Mouse (Mus musculus) T-helper 2 cell (primary cell): ENCODE data around the gene Pyurf.

Source experiments
- in situ Hi-C: fragments of 300-600 bp; cut with MboI, MseI; formaldehyde crosslinking; loops from one replicate; pipeline ENCODE4 v1.15.1; 2025; ENCODE audit warnings: high pct_unique_total_duplicates

Pyurf gene

DNA sequence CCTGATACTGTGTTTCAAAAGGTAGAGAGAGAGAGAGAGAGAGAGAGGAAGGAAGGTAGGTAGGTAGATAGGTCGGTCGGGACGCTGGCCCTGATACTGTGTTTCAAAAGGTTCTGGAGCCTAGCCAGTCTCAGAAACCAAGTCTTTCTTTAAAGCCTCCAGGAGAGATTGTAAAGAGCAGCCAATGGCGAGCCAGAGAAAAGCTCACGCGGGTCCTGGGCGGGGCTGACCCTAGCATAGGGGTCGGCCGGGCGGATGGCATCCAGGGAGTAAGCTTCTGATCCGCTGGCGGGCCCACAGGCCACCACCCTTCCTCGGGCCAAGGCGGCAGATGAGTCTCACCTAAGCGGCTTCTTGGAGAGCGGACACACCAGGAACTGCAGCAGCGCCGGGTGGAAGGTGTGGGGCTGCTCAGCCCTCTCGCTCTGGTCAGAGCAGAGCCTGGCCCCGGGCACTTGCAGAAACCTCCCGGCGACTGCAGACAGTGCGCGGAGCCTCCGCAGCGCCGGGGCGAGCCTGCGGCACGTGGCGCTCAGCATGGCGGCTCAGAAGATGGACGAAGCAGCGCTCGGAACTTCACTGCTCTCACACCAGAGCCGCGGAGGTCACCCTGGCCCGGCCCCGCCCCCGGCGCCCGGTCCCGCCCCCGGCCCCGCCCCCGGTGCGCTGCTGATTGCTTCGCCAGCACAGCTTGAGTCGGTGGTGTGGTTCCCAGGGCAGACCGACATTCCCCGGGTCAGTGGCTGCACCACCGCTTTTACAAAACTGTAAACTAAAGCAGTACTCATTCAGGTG, at the start of gene Pyurf:
TSS of gene Pyurf (minus strand) at position 612 of the 795 bp plus-strand sequence.
- in situ Hi-C loops: loop anchor here (10.0 kb wide), 1 partner anchor 977 kb away; the partner anchor contains the start of gene Avl9

DNA sequence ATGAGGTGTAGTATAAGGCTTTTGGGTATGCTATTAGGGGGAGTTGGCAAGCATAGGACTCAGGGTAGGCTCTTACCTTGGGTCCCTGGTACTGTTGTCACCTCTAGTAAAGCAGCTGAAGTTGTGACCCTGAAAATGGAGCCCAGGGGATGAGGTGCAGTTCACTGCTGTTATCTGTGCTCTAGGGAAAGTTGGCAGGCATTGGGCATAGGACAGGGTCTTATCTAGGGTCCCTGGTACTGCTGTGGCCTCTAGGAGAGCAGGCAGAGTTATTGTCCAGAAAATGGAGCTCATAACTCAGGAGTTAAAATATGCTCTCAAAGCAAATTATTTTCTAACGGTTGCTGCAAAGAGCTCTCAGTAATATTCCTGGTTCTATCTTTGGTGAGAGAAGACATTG, 29.5 kb upstream of the Pyurf start:
- in situ Hi-C loops: no loop called here

DNA sequence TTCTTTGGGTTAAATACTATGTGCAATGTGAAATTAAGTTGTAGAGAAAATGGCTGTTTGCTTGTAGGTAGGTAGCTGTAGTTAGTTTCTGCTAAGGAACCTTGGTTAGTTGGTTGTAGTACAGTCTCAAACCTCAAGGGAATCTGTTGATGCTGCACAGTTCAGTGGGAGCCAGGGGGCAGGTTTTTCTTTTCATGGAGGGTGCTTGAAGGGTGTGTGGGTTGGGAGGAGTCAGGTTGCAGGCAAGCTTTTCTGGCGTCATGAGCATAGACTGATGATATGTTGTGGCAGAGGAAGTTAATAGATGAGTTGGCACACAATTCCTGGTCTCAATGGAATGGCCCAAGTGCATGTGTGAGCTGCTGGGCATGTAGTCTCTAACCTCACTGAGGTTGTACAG, 19.8 kb upstream of the Pyurf start:
- in situ Hi-C loops: no loop called here

DNA sequence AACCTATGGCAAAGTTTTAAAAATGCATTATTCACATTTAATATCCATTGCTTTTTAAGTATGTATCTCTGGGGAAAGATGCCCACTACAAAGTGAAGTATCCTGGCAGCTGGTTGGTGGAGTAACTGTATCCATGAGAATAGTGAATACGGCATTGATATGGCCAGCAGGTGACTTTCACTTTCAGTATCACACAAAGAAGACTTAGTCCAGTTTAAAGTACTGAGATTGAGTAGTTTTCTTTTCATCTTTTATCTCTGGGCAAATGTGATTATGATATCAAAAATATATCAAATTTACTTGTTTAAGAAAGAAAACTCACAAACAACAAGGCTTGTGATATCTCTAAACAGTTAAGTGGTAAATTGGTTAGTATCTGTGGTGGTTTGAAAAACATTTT, 14.8 kb upstream of the Pyurf start:
- in situ Hi-C loops: loop anchor here (5.0 kb wide), 1 partner anchor 169 kb away; the partner anchor contains the start of gene Ppm1k

DNA sequence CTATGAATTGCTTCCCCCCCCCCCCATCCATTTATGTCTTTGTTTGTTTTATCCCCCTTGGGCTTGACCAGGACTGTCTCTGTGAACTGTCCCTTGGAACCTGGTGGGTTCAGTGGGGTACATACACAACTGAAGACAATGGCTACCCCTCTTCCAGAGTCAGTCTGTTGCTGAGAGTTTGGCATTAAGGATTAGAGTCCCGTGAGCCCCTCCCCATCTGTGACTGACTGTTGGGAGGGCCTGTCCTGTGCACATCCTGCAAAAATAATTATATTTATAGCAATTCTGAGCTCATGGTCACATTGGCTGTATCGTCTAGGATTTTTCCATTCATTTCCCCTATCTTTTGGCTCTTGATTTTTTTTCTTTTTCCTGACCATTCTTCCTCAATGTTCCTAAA, 11.8 kb upstream of the Pyurf start:
- in situ Hi-C loops: no loop called here

DNA sequence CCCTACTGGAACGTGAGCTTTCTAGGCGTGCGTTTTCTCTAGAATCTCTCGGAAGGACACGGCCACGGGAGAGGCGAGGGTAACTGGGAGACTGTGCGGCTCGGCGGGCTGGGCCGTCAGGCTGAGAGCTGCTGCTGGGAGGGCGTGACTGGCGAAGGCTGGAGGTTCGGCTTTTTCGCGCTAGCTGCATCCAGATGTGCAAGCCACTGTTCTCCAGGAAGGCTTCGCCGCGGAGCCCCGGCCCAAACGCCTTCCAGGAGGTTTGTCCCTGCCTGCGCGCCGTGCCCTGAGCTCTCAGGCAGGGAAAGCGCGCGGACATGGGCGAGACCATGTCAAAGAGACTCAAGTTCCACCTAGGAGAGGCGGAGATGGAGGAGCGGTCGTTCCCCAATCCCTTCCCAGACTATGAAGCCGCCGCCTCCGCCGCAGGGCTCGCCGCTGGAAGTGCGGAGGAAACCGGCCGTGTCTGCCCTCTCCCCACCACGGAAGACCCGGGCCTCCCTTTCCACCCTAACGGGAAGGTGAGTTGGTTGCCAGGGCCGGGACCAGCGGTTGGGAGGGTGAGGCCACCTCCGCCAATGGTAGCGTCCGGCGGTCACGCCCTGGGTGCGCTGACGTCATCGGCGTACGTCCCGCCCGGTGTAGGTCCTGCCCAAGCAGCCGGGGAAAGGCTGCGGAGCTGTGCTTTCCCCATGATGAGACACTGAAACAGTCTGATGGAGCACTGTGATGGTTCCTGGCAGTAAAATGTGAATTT, 11.0 kb upstream of the Pyurf start:
- in situ Hi-C loops: no loop called here

DNA sequence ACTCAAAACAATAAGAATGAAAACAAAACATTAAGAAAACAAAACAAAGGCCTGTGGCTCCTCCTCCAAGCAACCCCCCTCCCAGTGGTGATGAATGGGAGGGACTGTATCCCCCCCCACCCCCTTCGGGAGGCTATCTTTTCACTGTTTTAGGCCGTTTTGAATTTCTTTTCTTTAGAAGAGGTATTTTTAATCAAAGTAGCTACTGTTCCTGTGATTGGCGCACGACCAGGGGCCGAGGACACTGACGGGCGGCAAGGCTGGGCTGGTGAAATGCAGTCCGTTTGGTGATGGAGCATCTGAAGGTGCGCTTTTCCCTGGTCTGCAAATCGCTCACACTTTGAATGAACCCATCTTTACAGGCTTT, 10.5 kb upstream of the Pyurf start, which contains the start of gene Lancl2:
TSS of gene Lancl2 (plus strand) at position 165 of the 367 bp plus-strand sequence.
- in situ Hi-C loops: no loop called here

DNA sequence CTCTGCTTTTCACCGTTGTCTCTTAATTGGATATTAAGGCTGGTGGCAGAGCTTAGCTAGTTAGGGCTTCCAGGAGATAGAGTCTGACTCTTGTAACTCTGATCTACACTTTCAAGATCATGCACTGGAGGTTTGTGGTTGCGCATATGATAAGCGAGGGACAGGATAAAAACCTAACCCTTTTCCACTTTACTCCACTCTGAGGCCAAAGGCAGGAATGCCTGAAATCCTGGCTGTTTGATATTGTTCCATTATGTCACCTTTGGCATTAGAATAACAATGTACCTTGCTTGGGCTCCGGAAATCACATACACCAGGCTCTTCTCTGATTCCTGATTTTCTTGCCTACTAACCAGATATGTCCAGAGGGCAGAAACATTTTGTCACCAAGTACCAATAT, 9.8 kb upstream of the Pyurf start:
- in situ Hi-C loops: no loop called here

DNA sequence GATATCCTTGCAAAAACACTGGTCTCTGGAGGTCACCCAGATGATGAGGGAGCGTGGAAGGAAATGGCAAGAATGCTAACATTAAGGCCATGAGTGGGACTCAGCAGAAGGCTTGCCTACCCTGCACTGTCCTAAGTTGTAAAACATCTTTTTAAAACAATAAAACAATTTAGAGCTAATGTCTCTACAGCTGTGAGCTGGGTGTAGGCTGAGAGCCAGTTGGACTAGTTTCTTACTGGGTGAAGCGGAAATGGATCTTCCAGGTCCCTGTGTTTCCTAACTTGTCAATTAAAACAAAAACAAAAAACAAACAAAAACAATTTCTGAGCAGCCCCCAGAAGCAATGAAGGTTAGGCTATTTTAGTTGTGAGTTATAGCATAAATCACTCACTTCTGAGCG, 1.2 kb upstream of the Pyurf start:
- in situ Hi-C loops: loop anchor here (10.0 kb wide), 1 partner anchor 978 kb away; the partner anchor contains the start of gene Avl9

DNA sequence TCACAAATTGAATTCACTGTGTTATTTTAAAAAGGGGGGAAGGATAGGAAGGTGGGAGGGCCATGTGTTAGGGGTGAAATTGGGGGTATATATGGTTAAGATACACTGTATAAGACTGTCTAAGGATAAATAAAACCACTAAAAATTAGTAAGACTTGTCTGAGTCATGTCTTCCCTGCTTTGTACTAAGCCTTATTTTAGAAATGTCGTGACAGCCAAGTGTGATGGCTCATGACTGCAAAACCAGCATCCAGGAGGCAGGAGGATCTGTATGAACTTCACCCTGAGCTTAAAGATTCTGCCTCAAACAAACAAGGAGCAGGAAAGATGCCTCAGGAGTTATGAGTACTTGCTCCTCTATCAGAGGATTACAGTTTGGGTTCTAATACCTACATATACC, 7.7 kb downstream of the Pyurf start:
- in situ Hi-C loops: no loop called here

DNA sequence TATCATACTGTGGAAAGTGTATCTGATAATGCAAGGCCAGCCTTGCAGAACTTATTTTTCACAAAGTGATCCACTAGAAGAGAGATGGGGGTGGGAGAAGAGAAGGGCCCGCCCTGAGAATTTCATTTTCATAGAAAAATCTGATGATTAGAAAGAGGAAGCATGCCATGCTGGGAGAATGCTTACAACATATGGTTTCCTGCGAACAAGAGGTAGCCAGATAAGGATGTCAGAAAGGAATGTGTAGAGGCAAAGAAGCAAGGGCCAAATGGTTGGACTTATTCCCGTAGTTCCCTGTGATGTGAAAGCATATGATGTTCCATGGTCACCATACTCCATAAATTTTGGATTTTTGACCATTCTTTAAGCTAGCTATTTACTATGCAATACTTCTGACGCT, 30.6 kb downstream of the Pyurf start:
- in situ Hi-C loops: loop anchor here (10.0 kb wide), 1 partner anchor 354 kb away; the partner anchor contains the start of gene Vmn1r26

DNA sequence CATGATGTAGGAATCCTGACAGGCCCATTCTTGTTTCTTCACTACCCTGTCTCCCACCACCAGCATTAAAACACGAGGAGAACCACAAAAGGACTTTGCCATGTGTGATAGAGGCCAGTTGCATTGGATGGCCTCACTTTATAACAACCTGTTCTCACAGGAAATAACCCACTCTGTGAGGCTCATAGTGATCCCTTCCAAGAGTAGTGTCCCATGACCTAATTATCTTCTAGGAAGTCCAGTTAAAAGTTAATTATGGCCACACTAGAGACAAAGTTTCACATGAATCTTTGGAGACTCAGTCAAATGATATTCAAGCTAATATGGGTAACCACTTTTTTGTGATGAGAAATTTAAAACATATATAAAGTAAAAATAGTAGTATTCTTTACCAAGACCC, 44.6 kb downstream of the Pyurf start:
- in situ Hi-C loops: no loop called here

DNA sequence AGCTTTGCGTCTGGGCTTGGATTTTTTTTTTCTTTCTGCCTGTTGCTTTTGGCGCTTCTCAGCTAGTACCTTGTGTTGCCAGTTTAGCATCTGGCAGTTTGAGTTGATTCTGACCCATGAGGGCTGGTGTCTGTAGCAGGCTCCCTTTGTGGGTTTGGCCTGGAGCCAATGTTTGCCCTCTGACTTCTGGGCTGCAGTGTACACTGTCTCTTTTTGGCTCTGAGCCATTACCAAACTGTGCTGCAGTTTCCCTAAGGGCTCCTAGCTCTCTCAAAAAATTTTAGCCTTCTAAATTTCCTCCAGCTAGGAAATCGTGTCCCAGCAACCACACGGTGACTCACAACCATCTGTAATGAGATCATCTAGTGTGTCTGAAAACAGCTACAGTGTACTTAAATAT, 50.1 kb downstream of the Pyurf start:
- in situ Hi-C loops: no loop called here

DNA sequence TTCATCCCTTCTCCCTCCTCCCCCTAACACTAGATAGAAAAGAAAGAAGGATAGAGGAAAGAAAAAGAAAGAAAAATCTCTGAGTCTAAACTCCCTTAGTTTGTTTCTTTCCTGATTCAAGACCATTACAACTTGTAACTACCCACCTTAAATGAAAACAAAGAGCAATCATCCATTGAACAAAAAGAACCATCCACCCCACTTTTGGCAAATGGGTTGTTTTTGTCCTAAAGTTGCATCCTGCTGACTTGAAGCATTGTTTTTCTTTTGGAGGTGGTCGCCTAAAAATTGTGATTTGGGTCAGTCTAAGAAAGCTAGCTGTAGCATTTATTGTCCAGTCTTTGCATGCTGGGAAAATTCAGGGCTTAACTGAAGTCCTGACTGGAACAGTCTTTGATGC, 52.3 kb downstream of the Pyurf start:
- in situ Hi-C loops: no loop called here
